Mouse (Mus musculus): ENCODE data around the gene Zfp11.
"Not testable (repeated sequence)": the region's sequence is repeated elsewhere in the genome, so short reads cannot be mapped to it uniquely, and the experiment has no call there.

Gene Zfp11

GRCm38 (mm10) chr5:129670036-129670458 is at the start of gene Zfp11:
Zfp11 (minus strand) TSS chr5:129670099.
- peak; percentile 43 to 54 for DNase-seq

GRCm38 (mm10) chr5:129717016-129717415 is 47.1 kb upstream of the Zfp11 start:
- no peak for DNase-seq

GRCm38 (mm10) chr5:129715326-129715861 is 45.5 kb upstream of the Zfp11 start, which contains the start of gene Mrps17:
Mrps17 (plus strand) TSS chr5:129715497.
- DNase-seq, result peak; percentile 88 to 91

- DNase-seq, result no peak
Measured at GRCm38 (mm10) chr5:129708412-129708811, 38.5 kb upstream of the Zfp11 start, which contains the start of gene Sept14. Sept14 (minus strand) TSS chr5:129708512.

- DNase-seq, result no peak
Measured at GRCm38 (mm10) chr5:129703368-129703767, 33.5 kb upstream of the Zfp11 start.

- no peak for DNase-seq
Measured at GRCm38 (mm10) chr5:129701706-129702105, 31.8 kb upstream of the Zfp11 start.

- DNase-seq, result no peak
Measured at GRCm38 (mm10) chr5:129700506-129700905, 30.6 kb upstream of the Zfp11 start.

GRCm38 (mm10) chr5:129690528-129690927 is 20.6 kb upstream of the Zfp11 start:
- no peak for DNase-seq

- no peak for DNase-seq
Measured at GRCm38 (mm10) chr5:129687621-129688020, 17.7 kb upstream of the Zfp11 start.

GRCm38 (mm10) chr5:129685141-129685540 is 15.2 kb upstream of the Zfp11 start:
- DNase-seq, result not testable (repeated sequence)

- DNase-seq, result no peak
Measured at GRCm38 (mm10) chr5:129669453-129670035, 355 bp downstream of the Zfp11 start.

- no peak for DNase-seq
Measured at GRCm38 (mm10) chr5:129667851-129668250, 2.0 kb downstream of the Zfp11 start.

GRCm38 (mm10) chr5:129666271-129666909 is 3.5 kb downstream of the Zfp11 start:
- no peak for DNase-seq

- no peak for DNase-seq
Measured at GRCm38 (mm10) chr5:129664090-129664489, 5.8 kb downstream of the Zfp11 start.

- no peak for DNase-seq
Measured at GRCm38 (mm10) chr5:129657931-129658330, 12.0 kb downstream of the Zfp11 start.

GRCm38 (mm10) chr5:129657016-129657415 is 12.9 kb downstream of the Zfp11 start:
- no peak for DNase-seq

GRCm38 (mm10) chr5:129650858-129651257 is 19.0 kb downstream of the Zfp11 start:
- DNase-seq, result no peak

- DNase-seq, result not testable (repeated sequence)
Measured at GRCm38 (mm10) chr5:129632270-129633250, 37.3 kb downstream of the Zfp11 start.

GRCm38 (mm10) chr5:129626586-129626985 is 43.3 kb downstream of the Zfp11 start:
- not testable (repeated sequence) for DNase-seq

- DNase-seq, result no peak
Measured at GRCm38 (mm10) chr5:129626099-129626498, 43.8 kb downstream of the Zfp11 start.

GRCm38 (mm10) chr5:129621361-129621760 is 48.5 kb downstream of the Zfp11 start:
- no peak for DNase-seq

GRCm38 (mm10) chr5:129620600-129620999 is 49.3 kb downstream of the Zfp11 start:
- not testable (repeated sequence) for DNase-seq

- DNase-seq, result peak; percentile 41 to 52
Measured at GRCm38 (mm10) chr5:129611060-129611459, 58.8 kb downstream of the Zfp11 start.
